Mouse (Mus musculus): Measurements from ENCODE around the gene Depdc5. TPM values are rescaled to one million over a fixed set of nuclear protein-coding genes. Genes with fewer than 3 reads are reported as not detected.
"Not testable (repeated sequence)": the region's sequence is repeated elsewhere in the genome, so short reads cannot be mapped to it uniquely, and the experiment has no call there.

The Depdc5 gene
- polyA plus RNA-seq, 1 experiment from 2014 or later: 18.1 TPM

DNA sequence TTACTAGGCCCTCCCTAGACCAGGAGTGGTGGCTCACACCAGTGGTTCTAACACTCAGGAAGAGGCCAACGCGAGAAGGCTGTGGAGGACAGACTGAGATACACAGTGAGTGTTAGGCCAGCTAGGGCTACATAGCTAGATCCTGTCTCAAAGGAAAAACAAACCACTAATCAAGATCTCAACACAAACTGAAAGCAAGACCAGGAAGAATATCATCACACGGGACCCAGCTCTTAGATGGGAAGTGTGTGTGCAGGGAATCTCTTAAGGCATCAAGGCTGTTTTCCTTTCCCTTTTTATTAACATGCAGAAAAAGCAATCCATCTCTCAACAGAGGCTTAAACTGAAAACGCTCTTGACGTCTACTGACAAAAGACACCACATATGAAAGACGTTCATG, 11.5 kb upstream of the Depdc5 start:
- 43% methylated on average over 6 of the region's 6 CpGs for WGBS
- Histone ChIP-seq H3K27me3 (replicated peaks) (no peaks in the 10 kb centered on the region), H3K27ac (replicated peaks) (peak overlapping the region; percentile 9; the same call in 1 of the 2 replicates), H3K4me3 (peak overlapping the region; percentile 82), H3K9me3 (no peaks in the 10 kb centered on the region), H3K36me3 (peaks cover 32% of the 10 kb centered on the region), H3K9ac (peak overlapping the region; percentile 96), H3K4me2 (peak overlapping the region; percentile 83), H3K4me1 (peaks cover 32% of the 10 kb centered on the region)
- no peak for ATAC-seq (ENCODE audit: extremely low read depth, insufficient number of reproducible peaks, low FRiP score, low TSS enrichment)

DNA sequence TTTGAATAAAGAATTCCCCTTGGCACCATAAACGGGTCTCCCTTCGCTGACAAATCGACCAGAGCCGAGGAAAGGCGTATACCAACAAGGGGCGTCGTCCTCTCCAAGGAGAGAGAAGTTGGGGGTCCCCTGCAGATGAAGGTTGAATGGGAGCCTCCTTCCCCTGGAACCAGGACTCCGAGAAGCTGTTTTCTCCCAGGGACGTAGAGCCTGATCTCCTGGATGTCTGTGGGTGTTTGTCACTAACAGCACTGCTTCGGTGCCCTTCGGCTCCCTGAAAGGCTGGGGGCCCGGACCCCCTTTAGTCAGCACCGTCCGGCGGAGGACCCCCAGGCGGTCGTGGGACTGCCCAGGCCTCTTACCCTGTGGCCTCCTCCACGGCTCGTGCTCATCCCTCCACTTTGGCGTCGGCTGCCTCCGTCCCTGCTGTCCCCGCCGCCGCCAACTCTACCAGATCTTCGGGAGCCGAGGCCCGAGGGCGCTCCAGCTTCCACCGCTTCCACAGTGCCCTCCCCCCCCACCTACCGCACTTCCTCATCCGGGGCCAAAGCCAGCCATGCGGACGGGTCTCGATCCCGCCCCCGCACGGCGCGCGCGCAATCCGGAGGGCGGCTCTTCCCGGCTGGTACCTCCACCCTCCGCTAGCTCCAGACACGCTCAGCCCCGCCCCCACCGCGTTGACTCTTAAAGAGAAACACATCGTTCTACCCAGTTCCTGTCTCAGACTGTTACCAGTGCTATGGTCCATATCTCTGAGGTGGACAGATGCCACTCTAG, 9.6 kb upstream of the Depdc5 start, which contains the start of gene Prr14l:
Gene Prr14l (minus strand): TSS at position 526 of the 777 bp plus-strand sequence.
- Histone ChIP-seq H3K27ac (replicated peaks) (peak within 1 kb of the TSS; percentile 84), H3K4me3 (peak within 1 kb of the TSS; percentile 82), H3K4me2 (peak within 1 kb of the TSS; percentile 83), H3K4me1 (peaks cover 36% of the 10 kb centered on the region), H3K9ac (peak within 1 kb of the TSS; percentile 96), H3K9me3 (no peaks in the 10 kb centered on the region), H3K27me3 (replicated peaks) (no peaks in the 10 kb centered on the region), H3K36me3 (peaks cover 24% of the 10 kb centered on the region)
- under 1% methylated on average over 51 of the region's 51 CpGs for WGBS
- ATAC-seq (ENCODE audit: extremely low read depth, insufficient number of reproducible peaks, low FRiP score, low TSS enrichment): peak; percentile 89

DNA sequence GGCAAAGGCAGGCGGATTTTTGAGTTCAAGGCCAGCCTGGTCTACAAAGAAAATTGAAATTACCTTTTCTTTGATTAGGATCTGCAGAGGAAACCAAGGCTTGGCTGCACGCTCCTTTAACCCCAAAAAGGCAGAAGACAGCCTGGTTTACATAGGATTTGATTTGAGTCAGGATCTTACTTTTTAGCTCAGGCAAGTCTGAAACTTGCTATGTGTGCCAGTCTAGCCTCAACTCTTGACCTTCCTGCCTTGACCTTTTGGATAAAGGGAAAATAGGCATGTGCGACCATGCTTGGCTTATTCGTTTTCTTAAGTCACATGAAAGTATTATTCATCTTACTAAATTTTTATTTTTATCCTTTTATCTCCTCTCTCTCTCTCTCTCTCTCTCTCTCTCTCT, 8.7 kb upstream of the Depdc5 start:
- 85% methylated on average over 4 of the region's 4 CpGs for WGBS
- no peak overlapping the region for H3K9ac ChIP-seq
- peaks cover 36% of the 10 kb centered on the region for H3K4me1 ChIP-seq
- ATAC-seq (ENCODE audit: extremely low read depth, insufficient number of reproducible peaks, low FRiP score, low TSS enrichment): no peak
- H3K4me3 ChIP-seq: no peak overlapping the region
- peaks cover 20% of the 10 kb centered on the region for H3K36me3 ChIP-seq
- no peaks in the 10 kb centered on the region for H3K9me3 ChIP-seq
- H3K4me2 ChIP-seq: no peak overlapping the region
- H3K27ac ChIP-seq (replicated peaks): peak overlapping the region; percentile 61
- H3K27me3 ChIP-seq (replicated peaks): no peaks in the 10 kb centered on the region

DNA sequence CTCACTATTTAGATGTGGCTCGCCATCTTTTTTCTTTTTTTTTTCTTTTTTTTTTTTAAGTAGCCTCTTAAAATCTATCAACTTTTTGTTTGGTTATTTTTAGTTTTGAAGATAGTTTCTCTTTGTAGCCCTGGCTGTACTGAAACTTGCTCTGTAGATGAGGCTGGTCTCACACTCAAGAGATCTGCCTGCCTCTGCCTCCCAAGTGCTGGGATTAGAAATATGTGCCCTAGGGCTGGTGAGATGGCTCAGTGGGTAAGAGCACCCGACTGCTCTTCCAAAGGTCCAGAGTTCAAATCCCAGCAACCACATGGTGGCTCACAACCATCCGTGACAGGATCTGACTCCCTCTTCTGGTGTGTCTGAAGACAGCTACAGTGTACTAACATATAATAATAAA, 8.2 kb upstream of the Depdc5 start:
- Histone ChIP-seq H3K36me3 (peaks cover 15% of the 10 kb centered on the region), H3K4me1 (peaks cover 36% of the 10 kb centered on the region)
- not testable (repeated sequence) for H3K27me3 ChIP-seq (replicated peaks); H3K9me3 ChIP-seq; H3K4me2 ChIP-seq; H3K9ac ChIP-seq; ATAC-seq (ENCODE audit: extremely low read depth, insufficient number of reproducible peaks, low FRiP score, low TSS enrichment); H3K27ac ChIP-seq (replicated peaks); H3K4me3 ChIP-seq
- WGBS: 91% methylated on average over 3 of the region's 3 CpGs

DNA sequence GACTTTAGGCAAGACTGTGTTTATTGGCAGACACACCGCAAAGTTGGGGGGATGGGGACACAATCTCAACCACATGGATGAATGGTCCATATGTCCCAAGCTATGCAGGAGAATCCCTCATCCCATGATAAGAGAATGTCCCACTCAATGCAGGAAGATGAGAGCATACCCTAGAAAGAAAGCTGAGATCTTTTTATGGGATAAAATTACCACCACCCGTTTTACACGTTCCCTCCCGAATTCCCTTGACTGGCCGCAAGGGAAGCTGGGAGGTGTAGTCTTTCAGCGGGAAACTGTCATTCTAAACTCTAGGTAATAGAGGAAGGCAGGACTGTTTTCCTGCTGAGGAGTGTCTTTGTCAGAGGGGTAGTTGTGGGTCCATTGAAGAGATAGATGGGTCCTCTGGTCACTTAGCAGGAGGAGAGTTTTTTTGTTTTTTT, 5.7 kb upstream of the Depdc5 start:
- Histone ChIP-seq H3K27me3 (replicated peaks) (no peaks in the 10 kb centered on the region), H3K27ac (replicated peaks) (0 out of 2 replicates have a peak overlapping the region, but pooled peaks have one; percentile 5), H3K4me2 (peak overlapping the region; percentile 69), H3K36me3 (no peaks in the 10 kb centered on the region), H3K4me1 (peaks cover 15% of the 10 kb centered on the region), H3K9me3 (no peaks in the 10 kb centered on the region), H3K4me3 (peak overlapping the region; percentile 57), H3K9ac (peak overlapping the region; percentile 80)
- 5% methylated on average over 6 of the region's 6 CpGs for WGBS
- no peak for ATAC-seq (ENCODE audit: extremely low read depth, insufficient number of reproducible peaks, low FRiP score, low TSS enrichment)

- Histone ChIP-seq H3K4me3 (no peak overlapping the region), H3K27ac (replicated peaks) (no peak overlapping the region), H3K27me3 (replicated peaks) (no peaks in the 10 kb centered on the region), H3K9ac (no peak overlapping the region), H3K9me3 (no peaks in the 10 kb centered on the region), H3K36me3 (peaks cover 8% of the 10 kb centered on the region), H3K4me1 (peaks cover 12% of the 10 kb centered on the region), H3K4me2 (no peak overlapping the region)
- ATAC-seq (ENCODE audit: extremely low read depth, insufficient number of reproducible peaks, low FRiP score, low TSS enrichment): no peak
- WGBS: 94% methylated on average over 1 of the region's 1 CpGs
Observed at GRCm38 (mm10) chr5:32861082-32861481, 2.4 kb upstream of the Depdc5 start.

DNA sequence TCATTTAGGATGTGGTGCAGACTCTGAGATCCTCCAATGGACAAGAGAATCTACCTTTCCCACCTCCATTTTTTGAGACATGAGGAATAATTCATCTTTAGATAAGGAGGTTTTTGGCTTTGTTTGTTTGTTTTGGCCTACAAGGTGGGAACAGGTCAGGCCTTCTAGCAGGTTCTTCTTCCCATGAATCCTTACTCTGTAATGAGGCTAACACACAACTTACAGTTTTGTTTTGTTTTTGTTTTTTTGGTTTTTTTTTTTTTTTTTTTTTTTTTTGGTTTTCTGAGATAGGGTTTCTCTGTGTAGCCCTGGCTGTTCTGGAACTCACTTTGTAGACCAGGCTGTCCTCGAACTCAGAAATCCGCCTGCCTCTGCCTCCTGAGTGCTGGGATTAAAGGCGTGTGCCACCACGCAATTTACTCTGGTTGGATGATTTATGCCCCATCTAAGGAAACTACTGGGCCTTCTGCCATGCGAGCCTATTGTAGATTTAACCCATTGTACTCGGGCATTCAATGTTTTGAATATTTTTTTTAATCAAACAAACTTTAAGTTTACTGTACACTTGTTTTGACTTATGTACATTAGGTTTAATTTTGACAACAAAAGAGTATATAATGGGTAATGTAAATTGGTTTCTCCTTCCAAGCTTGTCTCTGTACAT, 900 bp upstream of the Depdc5 start:
- H3K4me1 ChIP-seq: peaks cover 8% of the 10 kb centered on the region
- peak overlapping the region; percentile 84; the same call in 1 of the 2 replicates for H3K27ac ChIP-seq (replicated peaks)
- no peak overlapping the region for H3K9ac ChIP-seq
- H3K36me3 ChIP-seq: peaks cover 22% of the 10 kb centered on the region
- H3K9me3 ChIP-seq: no peaks in the 10 kb centered on the region
- H3K4me3 ChIP-seq: peak overlapping the region; percentile 85
- H3K27me3 ChIP-seq (replicated peaks): no peaks in the 10 kb centered on the region
- no peak for ATAC-seq (ENCODE audit: extremely low read depth, insufficient number of reproducible peaks, low FRiP score, low TSS enrichment)
- 79% methylated on average over 6 of the region's 6 CpGs for WGBS
- H3K4me2 ChIP-seq: peak overlapping the region; percentile 87

DNA sequence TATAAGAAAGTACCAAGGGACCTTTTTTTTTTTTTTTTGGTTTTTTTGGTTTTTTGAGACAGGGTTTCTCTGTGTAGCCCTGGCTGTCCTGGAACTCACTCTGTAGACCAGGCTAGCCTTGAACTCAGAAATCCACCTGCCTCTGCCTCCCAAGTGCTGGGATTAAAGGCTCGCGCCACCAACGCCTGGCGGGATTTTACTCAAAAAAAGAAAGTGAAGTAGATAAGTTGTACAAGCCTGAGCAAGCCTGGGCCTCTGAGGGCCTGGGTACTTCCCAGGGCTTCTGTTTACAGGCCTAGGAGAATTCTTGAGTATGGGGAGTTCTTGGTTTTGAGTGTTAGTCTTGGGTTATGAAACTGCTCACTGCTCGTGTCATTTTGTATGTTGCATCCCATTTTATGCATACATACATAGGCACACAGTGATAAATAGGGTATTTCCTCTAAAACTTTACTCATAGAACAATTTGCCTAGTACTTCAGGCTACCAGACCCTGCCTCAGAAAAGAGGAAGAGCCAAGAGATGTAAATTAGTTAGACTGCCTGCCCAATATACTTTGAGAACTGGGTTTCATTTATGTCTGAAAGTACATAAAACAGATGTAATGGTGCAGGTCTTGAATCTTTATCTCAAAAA, 6.0 kb downstream of the Depdc5 start:
- Histone ChIP-seq H3K9ac (no peak overlapping the region), H3K27me3 (replicated peaks) (no peaks in the 10 kb centered on the region), H3K27ac (replicated peaks) (no peak overlapping the region), H3K4me2 (no peak overlapping the region), H3K9me3 (no peaks in the 10 kb centered on the region), H3K4me3 (no peak overlapping the region), H3K36me3 (peaks cover 87% of the 10 kb centered on the region), H3K4me1 (peaks cover 3% of the 10 kb centered on the region)
- no peak for ATAC-seq (ENCODE audit: extremely low read depth, insufficient number of reproducible peaks, low FRiP score, low TSS enrichment)
- 89% methylated on average over 5 of the region's 5 CpGs for WGBS

DNA sequence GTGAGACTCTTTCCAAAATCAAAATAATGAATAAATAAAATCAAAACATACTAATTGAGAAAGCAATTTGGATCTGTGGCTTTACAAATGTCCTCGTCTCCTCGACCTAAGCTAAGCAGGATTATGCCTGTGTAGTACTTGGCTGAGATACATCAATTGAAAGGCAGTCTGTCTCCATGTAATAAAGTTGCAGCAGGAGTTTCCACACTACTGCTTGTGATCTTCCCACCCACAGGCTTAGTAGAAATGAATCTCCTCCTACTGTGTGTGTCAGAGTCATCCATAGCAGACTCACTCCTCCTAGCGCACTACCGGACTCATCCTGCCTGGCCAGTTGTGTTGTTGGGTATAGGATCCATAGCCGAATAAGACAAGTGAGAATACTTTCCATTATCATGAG, 8.8 kb downstream of the Depdc5 start:
- Histone ChIP-seq H3K4me1 (no peaks in the 10 kb centered on the region), H3K36me3 (peaks cover 95% of the 10 kb centered on the region), H3K27me3 (replicated peaks) (no peaks in the 10 kb centered on the region), H3K9ac (no peak overlapping the region), H3K4me3 (no peak overlapping the region), H3K9me3 (no peaks in the 10 kb centered on the region), H3K4me2 (no peak overlapping the region), H3K27ac (replicated peaks) (no peak overlapping the region)
- 90% methylated on average over 5 of the region's 5 CpGs for WGBS
- ATAC-seq (ENCODE audit: extremely low read depth, insufficient number of reproducible peaks, low FRiP score, low TSS enrichment): no peak

DNA sequence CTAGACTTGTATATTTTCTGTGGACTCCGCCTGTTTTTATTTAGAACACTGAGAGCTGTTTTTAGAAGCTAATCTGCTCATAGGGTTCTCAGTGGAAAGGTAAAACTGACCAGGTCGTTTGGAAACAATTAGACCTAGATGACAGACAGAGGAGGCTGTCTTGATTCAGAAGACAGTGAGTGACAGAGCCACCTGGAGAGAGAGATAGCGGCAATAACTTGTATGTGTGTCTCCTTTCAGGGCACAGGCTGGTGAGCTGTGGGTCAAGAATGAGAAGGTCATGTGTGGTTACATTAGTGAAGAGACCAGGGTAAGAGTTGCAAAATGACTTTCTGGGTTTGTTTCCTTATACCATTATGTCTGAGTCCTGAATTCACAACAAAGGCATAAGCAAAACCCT, 23.2 kb downstream of the Depdc5 start:
- Histone ChIP-seq H3K27me3 (replicated peaks) (no peaks in the 10 kb centered on the region), H3K4me2 (no peak overlapping the region), H3K4me1 (no peaks in the 10 kb centered on the region), H3K9ac (no peak overlapping the region), H3K27ac (replicated peaks) (no peak overlapping the region), H3K36me3 (peaks cover 88% of the 10 kb centered on the region), H3K4me3 (no peak overlapping the region), H3K9me3 (no peaks in the 10 kb centered on the region)
- ATAC-seq (ENCODE audit: extremely low read depth, insufficient number of reproducible peaks, low FRiP score, low TSS enrichment): no peak
- WGBS: 64% methylated on average over 3 of the region's 3 CpGs

GRCm38 (mm10) chr5:32907496-32907895, 44.0 kb downstream of the Depdc5 start:
- H3K36me3 ChIP-seq: peaks cover 89% of the 10 kb centered on the region
- ATAC-seq (ENCODE audit: extremely low read depth, insufficient number of reproducible peaks, low FRiP score, low TSS enrichment): no peak
- no peaks in the 10 kb centered on the region for H3K9me3 ChIP-seq
- H3K9ac ChIP-seq: no peak overlapping the region
- no peak overlapping the region for H3K4me2 ChIP-seq
- no peaks in the 10 kb centered on the region for H3K4me1 ChIP-seq
- no peaks in the 10 kb centered on the region for H3K27me3 ChIP-seq (replicated peaks)
- WGBS: 88% methylated on average over 1 of the region's 1 CpGs
- no peak overlapping the region for H3K27ac ChIP-seq (replicated peaks)
- no peak overlapping the region for H3K4me3 ChIP-seq

Data from heart, embryonic 13.5 days (tissue).